Mouse (Mus musculus) ovary, postnatal 14 days (tissue): ENCODE measurements around the gene Cacna1h.

Experiments used
- DNase-seq: peaks from one replicate; pipeline ENCODE4 v3.0.0; 2022; ENCODE audit warnings: low spot score

The Cacna1h gene

GRCm38 (mm10) chr17:25408302-25408999 lies 25.1 kb downstream of the Cacna1h start:
- DNase-seq = no peak

GRCm38 (mm10) chr17:25407352-25407751 lies 26.2 kb downstream of the Cacna1h start:
- no peak for DNase-seq

GRCm38 (mm10) chr17:25406011-25406441 lies 27.6 kb downstream of the Cacna1h start:
- DNase-seq = no peak

GRCm38 (mm10) chr17:25405224-25405895 lies 28.2 kb downstream of the Cacna1h start:
- DNase-seq = no peak

DNA sequence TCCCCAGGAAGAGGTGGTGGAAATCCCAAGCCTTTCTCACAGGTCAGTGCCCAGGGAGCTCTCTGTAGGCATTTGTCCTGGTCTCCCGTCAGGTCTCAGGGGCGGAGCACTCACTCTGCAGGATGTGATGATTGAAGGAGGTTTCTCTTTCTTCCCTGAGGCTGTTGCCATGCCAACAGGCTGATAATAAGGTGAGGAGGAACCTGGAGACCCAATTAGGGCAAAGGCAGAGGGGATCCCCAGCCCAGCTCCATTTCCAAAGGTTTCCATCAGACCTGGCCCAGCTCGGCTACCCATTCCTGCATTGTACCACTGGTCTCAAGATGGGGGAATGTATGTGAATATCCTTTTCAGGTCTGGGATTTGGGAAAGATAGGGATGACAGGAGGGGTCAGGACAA lies 29.4 kb downstream of the Cacna1h start:
- DNase-seq = no peak

DNA sequence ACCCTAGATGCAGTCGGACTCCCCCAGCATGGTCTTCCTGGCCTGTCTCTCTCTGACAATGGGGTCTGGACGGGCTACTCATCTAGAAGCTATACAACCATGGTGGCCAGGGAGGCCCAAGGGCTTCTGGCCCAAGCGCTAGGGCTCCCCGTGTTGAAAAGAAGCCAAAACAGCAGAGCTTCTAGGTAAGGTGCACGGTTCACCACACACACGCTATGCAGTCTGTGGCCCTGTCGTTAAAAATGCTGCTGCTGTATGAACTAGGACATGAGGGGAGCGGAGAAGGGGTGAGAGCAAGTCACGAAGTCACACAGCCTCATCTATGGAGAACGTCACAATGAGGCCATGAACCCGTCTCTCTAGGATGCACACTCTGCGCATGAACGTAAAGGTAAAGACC lies 31.4 kb downstream of the Cacna1h start:
- no peak for DNase-seq

DNA sequence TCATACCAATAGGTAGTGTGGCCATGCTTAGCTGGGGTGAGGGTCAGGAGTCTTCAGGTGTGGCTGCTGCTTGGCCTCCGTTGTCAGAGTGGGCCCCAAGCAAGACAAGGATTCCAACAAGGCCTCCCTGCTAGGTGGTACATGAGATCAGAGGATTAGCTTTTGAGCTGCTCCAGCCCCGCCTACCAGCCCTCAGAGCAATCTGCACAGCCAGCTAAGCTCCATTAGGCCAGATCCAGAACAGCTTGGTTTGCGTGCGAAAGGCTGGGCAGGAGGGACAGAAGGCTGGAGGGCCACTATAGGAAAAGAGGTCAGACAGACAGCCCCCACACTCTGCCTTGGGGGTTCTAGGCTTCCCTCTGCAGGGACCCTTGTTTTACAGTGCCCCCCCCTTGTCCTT lies 32.1 kb downstream of the Cacna1h start:
- no peak for DNase-seq

- DNase-seq = peak; percentile 47
These were observed 33.1 kb downstream of the Cacna1h start for GRCm38 (mm10) chr17:25400443-25400842.

DNA sequence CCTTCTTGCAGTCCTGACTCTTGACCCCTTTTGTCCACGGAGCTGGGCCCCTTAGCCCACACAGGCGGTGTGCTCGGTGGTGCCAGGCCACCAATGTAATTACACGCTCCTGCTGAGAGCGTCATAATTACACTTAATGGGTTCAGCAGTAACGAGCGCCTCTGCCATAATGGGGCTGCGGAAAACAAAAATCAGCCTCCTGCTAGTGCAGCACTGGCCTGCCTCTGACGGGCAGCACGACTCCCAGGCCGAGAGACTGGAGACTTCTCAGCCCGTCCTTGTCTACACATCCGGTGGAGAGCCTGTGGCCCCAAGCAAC lies 35.1 kb downstream of the Cacna1h start:
- no peak for DNase-seq

- peak; percentile 76 for DNase-seq
These were observed 35.6 kb downstream of the Cacna1h start for GRCm38 (mm10) chr17:25397804-25398519.

DNA sequence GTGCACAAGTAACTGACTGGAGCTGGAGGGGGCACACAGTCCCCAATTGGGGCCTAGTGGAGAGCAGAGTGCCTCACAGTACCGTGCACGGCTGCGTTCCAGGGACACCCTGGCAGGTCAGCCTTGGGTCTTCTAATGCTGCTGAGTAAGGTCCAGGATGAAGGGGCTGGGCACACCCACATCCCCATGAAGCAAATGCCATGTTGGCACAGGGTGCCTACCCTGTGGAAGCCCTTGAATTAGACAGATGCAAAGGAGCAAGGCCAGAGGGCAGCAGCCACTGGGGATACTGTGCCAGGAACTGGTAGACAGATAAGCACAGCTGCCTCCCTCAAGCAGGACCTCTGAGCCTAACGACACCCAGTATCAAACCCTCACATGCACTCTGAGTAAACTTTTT lies 39.1 kb downstream of the Cacna1h start:
- no peak for DNase-seq

DNA sequence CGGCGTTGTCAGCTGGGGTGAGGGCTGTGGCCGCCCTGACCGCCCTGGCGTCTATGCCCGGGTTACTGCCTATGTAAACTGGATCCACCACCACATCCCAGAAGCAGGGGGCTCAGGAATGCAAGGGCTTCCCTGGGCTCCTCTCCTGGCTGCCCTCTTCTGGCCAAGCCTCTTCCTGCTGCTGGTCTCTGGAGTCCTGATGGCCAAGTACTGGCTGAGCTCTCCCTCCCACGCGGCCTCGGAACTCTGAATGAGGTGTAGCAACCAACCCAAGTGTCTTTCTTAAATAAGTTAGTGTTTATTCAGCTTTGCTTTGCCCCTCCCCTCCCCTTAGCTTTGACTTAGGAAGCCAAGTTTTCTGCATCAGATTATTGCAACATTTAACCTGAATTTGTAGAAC lies 59.6 kb downstream of the Cacna1h start:
- peak; percentile 39 for DNase-seq

DNA sequence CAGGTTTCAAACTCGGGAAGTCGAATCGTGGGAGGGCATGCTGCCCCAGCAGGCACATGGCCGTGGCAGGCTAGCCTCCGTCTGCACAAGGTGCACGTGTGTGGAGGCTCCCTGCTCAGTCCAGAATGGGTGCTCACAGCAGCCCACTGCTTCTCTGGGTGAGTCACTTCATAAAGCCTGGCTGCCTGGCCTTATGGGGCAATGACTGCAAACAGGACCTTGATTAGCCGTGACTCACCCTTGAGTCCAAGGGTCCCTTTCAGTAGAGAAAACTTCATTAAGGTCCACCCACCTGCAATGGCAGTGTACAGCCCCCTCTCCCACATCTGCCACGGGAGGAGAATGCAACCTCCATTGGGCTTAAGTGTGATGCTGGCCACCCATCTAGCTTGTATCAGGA lies 61.1 kb downstream of the Cacna1h start:
- no peak for DNase-seq

DNA sequence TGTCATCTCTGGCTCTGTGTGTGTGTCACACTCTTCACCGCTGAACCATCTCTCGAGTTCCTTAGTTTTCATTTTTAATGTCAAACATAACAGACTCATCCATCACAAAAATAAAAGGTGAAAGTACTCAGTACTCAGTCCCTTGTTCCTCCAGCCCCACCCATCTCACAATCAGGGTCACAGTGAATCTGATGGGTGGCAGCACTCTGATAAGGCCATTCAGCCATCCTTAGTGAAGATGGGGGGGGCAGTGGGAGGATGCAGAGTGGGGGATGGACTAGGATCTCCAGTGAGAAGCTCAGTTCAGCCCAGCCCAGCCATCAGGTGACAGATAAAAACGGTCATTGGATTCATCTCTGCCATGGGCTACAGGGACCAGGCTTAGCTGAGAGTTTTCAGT lies 64.6 kb downstream of the Cacna1h start, which contains the start of gene Tpsg1:
Gene Tpsg1 (plus strand): TSS at position 301 of the 400 bp plus-strand sequence.
- no peak for DNase-seq

- DNase-seq = no peak
These were observed 67.6 kb downstream of the Cacna1h start, which contains the start of gene Tpsb2 for GRCm38 (mm10) chr17:25366005-25366404. Tpsb2 (plus strand) TSS chr17:25366305.

GRCm38 (mm10) chr17:25363726-25364125 lies 69.9 kb downstream of the Cacna1h start:
- peak; percentile 16 for DNase-seq

GRCm38 (mm10) chr17:25361291-25361690 lies 72.3 kb downstream of the Cacna1h start:
- DNase-seq = no peak

- no peak for DNase-seq
These were observed 88.1 kb downstream of the Cacna1h start, which contains the start of gene Tpsab1 for GRCm38 (mm10) chr17:25345462-25345861. Tpsab1 (minus strand) TSS chr17:25345562.

- DNase-seq = no peak
These were observed 92.1 kb downstream of the Cacna1h start for GRCm38 (mm10) chr17:25341490-25341889.

DNA sequence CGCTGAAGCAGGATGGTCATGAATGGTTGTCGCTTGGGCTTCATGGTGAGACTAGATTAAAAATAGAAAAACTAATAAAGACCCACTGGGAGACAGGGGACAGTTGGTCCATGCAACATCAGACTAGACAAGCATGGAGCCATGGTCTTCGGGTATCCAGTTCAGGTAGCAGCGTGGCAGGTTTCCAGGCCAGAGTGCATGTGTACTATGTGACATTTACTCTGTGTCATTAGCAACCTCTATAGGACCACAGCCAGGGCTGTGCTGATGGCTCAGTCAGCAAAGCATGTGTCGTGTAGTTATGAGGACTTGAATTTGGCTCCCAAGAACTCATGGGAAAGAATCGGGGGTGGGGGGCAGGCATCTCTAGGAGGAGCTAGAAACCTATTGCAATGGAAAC lies 93.6 kb downstream of the Cacna1h start:
- no peak for DNase-seq

DNA sequence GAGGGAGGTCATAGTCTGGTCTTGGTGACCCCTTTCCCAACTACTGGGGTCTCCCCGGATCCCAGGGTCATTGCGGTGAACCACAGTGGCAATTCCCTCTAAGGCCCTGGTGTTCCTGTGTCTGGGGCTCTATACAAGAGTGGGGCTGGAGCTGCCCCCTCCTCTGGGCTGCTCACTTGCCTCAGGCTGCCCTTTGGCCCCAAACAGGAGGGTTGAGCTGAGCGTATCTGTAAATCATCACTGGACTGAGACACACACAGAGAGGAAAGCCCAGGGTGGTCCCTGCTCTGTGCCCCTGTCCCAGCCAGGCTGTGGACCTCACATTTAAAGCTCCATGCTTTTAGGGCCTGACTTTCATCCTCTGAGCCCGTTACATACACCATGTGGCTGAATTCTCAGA lies 95.4 kb downstream of the Cacna1h start:
- DNase-seq = no peak

DNA sequence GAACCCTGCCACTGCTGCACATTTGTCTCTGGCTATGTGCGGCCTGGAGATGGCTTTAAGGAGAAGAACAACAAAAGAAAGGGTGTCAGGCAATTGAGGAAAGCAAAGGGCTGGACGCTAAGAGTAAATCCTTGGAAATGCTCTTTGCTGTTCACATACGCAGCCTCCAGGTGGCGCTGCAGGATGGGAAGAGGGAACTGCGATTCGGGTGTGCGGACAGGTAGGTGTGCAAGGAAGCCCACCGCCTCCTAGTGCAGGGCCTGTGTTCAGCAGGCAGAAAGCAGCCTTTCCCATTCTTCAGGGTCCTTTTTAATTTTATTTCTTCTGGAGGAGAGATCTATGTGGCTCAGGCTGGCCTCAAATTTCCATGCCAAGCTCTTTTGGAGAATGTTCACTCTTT lies 99.6 kb downstream of the Cacna1h start:
- DNase-seq = peak; percentile 63

DNA sequence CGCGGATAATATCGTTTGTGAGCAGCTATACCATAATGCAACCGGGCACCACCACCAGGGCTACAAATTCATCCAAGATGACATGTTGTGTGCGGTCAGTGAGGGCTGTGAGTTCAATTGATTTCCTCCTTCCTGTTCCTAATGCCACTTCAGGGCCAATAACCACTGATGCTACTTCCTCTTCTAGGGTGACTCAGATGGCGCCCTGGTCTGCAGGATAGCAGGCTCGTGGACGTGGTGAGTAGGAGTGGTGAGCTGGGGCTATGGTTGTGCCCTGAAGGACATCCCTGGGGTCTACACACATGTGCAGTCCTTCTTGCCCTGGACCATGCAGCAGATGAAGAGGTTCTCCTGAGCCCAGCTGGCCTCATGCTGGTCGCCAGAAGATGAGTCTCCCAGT lies 101.3 kb downstream of the Cacna1h start:
- no peak for DNase-seq
